Mouse (Mus musculus) gastrocnemius, postnatal 14 days (tissue): ENCODE measurements around the gene Naxd. TPM values are rescaled to one million over a fixed set of nuclear protein-coding genes. Genes with fewer than 3 reads are reported as not detected.
"Not testable (repeated sequence)": the region's sequence is repeated elsewhere in the genome, so short reads cannot be mapped to it uniquely, and the experiment has no call there.

Source experiments
- DNase-seq: peaks from one replicate; pipeline ENCODE4 v3.0.0; 2021; ENCODE audit warnings: mixed read lengths
- intact Hi-C: fragments of 180-260 bp; cut with DNase I; formaldehyde crosslinking; loops from one replicate; pipeline ENCODE4 v1.15.1; 2025; ENCODE audit warnings: low total_unique reads
- total RNA-seq, 2 experiments: library from RNA; stranded (reverse); gene quantifications; 2 replicates each; pipeline ENCODE4 v1.2.3; 2021

The Naxd gene
- total RNA-seq, 2 experiments from 2014 or later, result 23.4 to 27.3 TPM

- peak; percentile 44 for DNase-seq
- intact Hi-C loops, result loop anchor here (5.0 kb wide), 3 partner anchors 42 to 153 kb away; partner anchors contain the start of gene 1700016D06Rik
These were observed 52.4 kb downstream of the Naxd start for GRCm38 (mm10) chr8:11549706-11550105.

- intact Hi-C loops, result no loop called here
- DNase-seq, result peak; percentile 92
These were observed 53.1 kb downstream of the Naxd start, which contains the start of gene Cars2 for GRCm38 (mm10) chr8:11550281-11550948. Gene Cars2 (minus strand): TSS chr8:11550783.

- intact Hi-C loops, DNase-seq: not testable (repeated sequence)
These were observed 54.2 kb downstream of the Naxd start for GRCm38 (mm10) chr8:11551497-11551896.

- DNase-seq, result no peak
- intact Hi-C loops, result no loop called here
These were observed 55.1 kb downstream of the Naxd start for GRCm38 (mm10) chr8:11552390-11552789.

- DNase-seq, result peak; percentile 93
- intact Hi-C loops, result no loop called here
These were observed 57.8 kb downstream of the Naxd start, which contains the start of gene Ing1 for GRCm38 (mm10) chr8:11554799-11555719. Gene Ing1 (plus strand): TSS chr8:11555571.

- peak; percentile 100 for DNase-seq
- intact Hi-C loops, result no loop called here
These were observed 58.6 kb downstream of the Naxd start for GRCm38 (mm10) chr8:11555720-11556591.

GRCm38 (mm10) chr8:11556691-11557423 is 59.6 kb downstream of the Naxd start:
- DNase-seq, result peak; percentile 50
- intact Hi-C loops, result no loop called here

- DNase-seq, result no peak
- intact Hi-C loops, result no loop called here
These were observed 60.1 kb downstream of the Naxd start for GRCm38 (mm10) chr8:11557424-11557767.

- intact Hi-C loops, result no loop called here
These were observed 60.7 kb downstream of the Naxd start for GRCm38 (mm10) chr8:11557768-11558629.

GRCm38 (mm10) chr8:11559511-11559910 is 62.2 kb downstream of the Naxd start:
- DNase-seq, result no peak
- intact Hi-C loops, result no loop called here

More at GRCm38 (mm10) chr8:11557768-11558629, 60.7 kb downstream of the Naxd start:
- peak; percentile 97 for DNase-seq

- intact Hi-C loops, result no loop called here
- DNase-seq, result no peak
These were observed 62.9 kb downstream of the Naxd start for GRCm38 (mm10) chr8:11560220-11560619.

- intact Hi-C loops, result no loop called here
These were observed 66.9 kb downstream of the Naxd start for GRCm38 (mm10) chr8:11564236-11564635.

More at GRCm38 (mm10) chr8:11564236-11564635, 66.9 kb downstream of the Naxd start:
- DNase-seq, result no peak

Other genes starting within 250 kb of the Naxd start
- gene Col4a2, start 184.7 kb upstream of the Naxd start, total RNA-seq, result 100 to 1,000 TPM; 297 to 319 TPM
- 100 to 1,000 TPM; 636 to 736 TPM for gene Col4a1, start 184.7 kb upstream of the Naxd start, total RNA-seq
- under 1 TPM; 0.53 to 0.69 TPM for gene Rab20, start 18.8 kb upstream of the Naxd start, total RNA-seq
- gene Cars2, start 53.3 kb downstream of the Naxd start, total RNA-seq, result 10 to 100 TPM; 12.8 to 13.8 TPM
- 10 to 100 TPM; 21.0 to 21.2 TPM for gene Ing1, start 58.1 kb downstream of the Naxd start, total RNA-seq
- gene Ankrd10, start 138.3 kb downstream of the Naxd start, total RNA-seq, result 10 to 100 TPM; 24.4 to 25.2 TPM
- gene 1700016D06Rik, start 203.6 kb downstream of the Naxd start, total RNA-seq, result not detected
- gene Arhgef7, start 230.2 kb downstream of the Naxd start, total RNA-seq, result 10 to 100 TPM; 54.5 to 64.7 TPM